In genomic region chr4:143412219-143413092, GRCm38 (mm10) we compare ENCODE assay signal across 8 mouse cellular contexts. TPM values are rescaled to one million over a fixed set of nuclear protein-coding genes. Genes with fewer than 3 reads are reported as not detected.
DNase-seq lines count a peak whose midpoint lies in the region; ATAC-seq and TF ChIP-seq lines count a peak whose summit lies in the region.

Gene Pramef8, plus strand, starts transcription at chr4:143412426.

- peak within 1 kb of the TSS; percentile 87 for H3K27ac ChIP-seq in forebrain, embryonic 13.5 days
- H3K27ac ChIP-seq in liver, postnatal 0 days (ENCODE audit: low read depth) = peak within 1 kb of the TSS; percentile 88
- peak within 1 kb of the TSS; percentile 92 for H3K27ac ChIP-seq in neural tube, embryonic 14.5 days (ENCODE audit: low read depth, low read length)

- no peak for TF ChIP-seq CTCF in E14TG2a.4 (conservative IDR thresholded peaks at IDR 0.05; ENCODE audit: low read length)
- no peak for TF ChIP-seq CTCF in liver, postnatal 0 days (IDR thresholded peaks at IDR 0.05; ENCODE audit: low read depth)

- H3K9me3 ChIP-seq in E14TG2a.4 (ENCODE audit: low read length) = peaks cover 43% of the 10 kb centered on the region
- H3K9me3 ChIP-seq in forebrain, embryonic 13.5 days (replicated peaks) = no peaks in the 10 kb centered on the region; the same call in none of the 2 replicates
- no peaks in the 10 kb centered on the region for H3K9me3 ChIP-seq in liver, postnatal 0 days (ENCODE audit: low read length)
- no peaks in the 10 kb centered on the region for H3K9me3 ChIP-seq in neural tube, embryonic 14.5 days (ENCODE audit: control insufficient read depth, low read length)

- H3K4me2 ChIP-seq in forebrain, embryonic 13.5 days = peak within 1 kb of the TSS; percentile 56
- peak within 1 kb of the TSS; percentile 83 for H3K4me2 ChIP-seq in liver, postnatal 0 days (ENCODE audit: low read depth, low read length)
- H3K4me2 ChIP-seq in neural tube, embryonic 14.5 days (ENCODE audit: low read depth, low read length) = peak within 1 kb of the TSS; percentile 50

- H3K4me1 ChIP-seq in E14TG2a.4 (replicated peaks; ENCODE audit: low read depth, low read length) = peaks cover 8% of the 10 kb centered on the region
- H3K4me1 ChIP-seq in forebrain, embryonic 13.5 days = peaks cover 4% of the 10 kb centered on the region
- peaks cover 10% of the 10 kb centered on the region for H3K4me1 ChIP-seq in liver, postnatal 0 days (ENCODE audit: insufficient read depth)
- H3K4me1 ChIP-seq in neural tube, embryonic 14.5 days (ENCODE audit: control insufficient read depth, insufficient read depth, low read length) = no peaks in the 10 kb centered on the region

- under 1% methylated on average over 50 of the region's 50 CpGs for WGBS in forebrain, embryonic 13.5 days
- WGBS in large intestine, adult 2 months = under 1% methylated on average over 50 of the region's 50 CpGs
- under 1% methylated on average over 50 of the region's 50 CpGs for WGBS in liver, postnatal 0 days (ENCODE audit: insufficient replicate concordance)
- 1% methylated on average over 50 of the region's 50 CpGs for WGBS in neural tube, embryonic 14.5 days

- peak; percentile 96 for DNase-seq in heart, postnatal 10 days
- DNase-seq in large intestine, adult 2 months (ENCODE audit: low read depth, low spot score) = peak; percentile 90
- DNase-seq in liver, postnatal 0 days = peak; percentile 91
- peak; percentile 91 for DNase-seq in testis, postnatal 10 days (ENCODE audit: low spot score)

- H3K27me3 ChIP-seq in E14TG2a.4 (ENCODE audit: insufficient read depth, low read length) = no peaks in the 10 kb centered on the region
- peaks cover 3% of the 10 kb centered on the region; the same call in 1 of the 2 replicates for H3K27me3 ChIP-seq in forebrain, embryonic 13.5 days
- H3K27me3 ChIP-seq in liver, postnatal 0 days (ENCODE audit: insufficient read depth, low read length) = no peaks in the 10 kb centered on the region
- H3K27me3 ChIP-seq in neural tube, embryonic 14.5 days (ENCODE audit: control insufficient read depth, insufficient read depth, low read length) = no peaks in the 10 kb centered on the region

- peak; percentile 71; the same call in 1 of the 2 replicates for TF ChIP-seq EP300 in liver, postnatal 0 days (IDR thresholded peaks at IDR 0.05; ENCODE audit: low read depth)

- H3K4me3 ChIP-seq in E14TG2a.4 (replicated peaks; ENCODE audit: low read length) = peak within 1 kb of the TSS; percentile 80
- H3K4me3 ChIP-seq in forebrain, embryonic 13.5 days = peak within 1 kb of the TSS; percentile 54
- H3K4me3 ChIP-seq in liver, postnatal 0 days (ENCODE audit: low read depth, low read length) = peak within 1 kb of the TSS; percentile 64
- H3K4me3 ChIP-seq in neural tube, embryonic 14.5 days (ENCODE audit: low read depth, low read length) = peak within 1 kb of the TSS; percentile 52

- H3K36me3 ChIP-seq in E14TG2a.4 (ENCODE audit: insufficient read depth, low read length) = peaks cover 30% of the 10 kb centered on the region
- peaks cover 34% of the 10 kb centered on the region for H3K36me3 ChIP-seq in forebrain, embryonic 13.5 days (ENCODE audit: poor library complexity, severe bottlenecking)
- H3K36me3 ChIP-seq in liver, postnatal 0 days (replicated peaks; ENCODE audit: insufficient read depth, low read length) = peaks cover 15% of the 10 kb centered on the region
- H3K36me3 ChIP-seq in neural tube, embryonic 14.5 days (ENCODE audit: control insufficient read depth, insufficient read depth, low read length) = peaks cover 17% of the 10 kb centered on the region

- intact Hi-C loops in heart, postnatal 10 days (cut with DNase I) = no loop called here

- H3K9ac ChIP-seq in forebrain, embryonic 13.5 days = peak within 1 kb of the TSS; percentile 67
- peak within 1 kb of the TSS; percentile 73 for H3K9ac ChIP-seq in liver, postnatal 0 days (replicated peaks)
- H3K9ac ChIP-seq in neural tube, embryonic 14.5 days (replicated peaks; ENCODE audit: low read depth, low read length) = peak within 1 kb of the TSS; percentile 61

- peak; percentile 97 for ATAC-seq in cerebellum, adult (ENCODE audit: insufficient number of reproducible peaks, low FRiP score, low TSS enrichment)
- ATAC-seq in forebrain, embryonic 13.5 days = peak; percentile 95
- ATAC-seq in liver, postnatal 0 days = peak; percentile 96
- ATAC-seq in neural tube, embryonic 14.5 days (ENCODE audit: low read depth) = peak; percentile 94

RNA-seq across cellular contexts. Expression of gene Pramef8, which starts in this region (rescaled TPM):
- polyA plus RNA-seq in forebrain, embryonic 13.5 days (2015; fragmentation: Nextera tagmentation; extraction: Ambion mirVana) = 24.3 and 24.4 TPM in 2 replicates
- total RNA-seq in heart, postnatal 10 days (2021) = 1 to 10 TPM; 9.4 to 9.7 TPM
- polyA plus RNA-seq in large intestine, adult 2 months (2012; rRNA removed) = 5.9 and 6.5 TPM in 2 replicates
- 2.5 and 3.3 TPM in 2 replicates for polyA plus RNA-seq in liver, postnatal 0 days (2015; fragmentation: Nextera tagmentation; extraction: Ambion mirVana)
- 20.7 and 24.2 TPM in 2 replicates for polyA plus RNA-seq in neural tube, embryonic 14.5 days (2014; fragmentation: Nextera tagmentation; extraction: Ambion mirVana)

Comparison
In these comparisons a context has a peak if more than half of its experiments do, and no peak if none do; other contexts are left out.
1. Peak in every context shown above with its lines: DNase-seq, ATAC-seq, H3K4me3 ChIP-seq and H3K27ac ChIP-seq.